Mouse (Mus musculus) lung, postnatal 10 days (tissue): ENCODE results near the gene Apaf1.
A peak's percentile ranks its signal among the peaks of the same experiment; 100 is the strongest.

Experiments
- DNase-seq: peaks from one replicate; pipeline ENCODE4 v3.0.0; 2021

Apaf1 gene

GRCm38 (mm10) chr10:90970560-90970959 is 112.0 kb downstream of the Apaf1 start:
- DNase-seq, result no peak

- DNase-seq, result peak; percentile 34
Observed at GRCm38 (mm10) chr10:90969355-90970174, 113.0 kb downstream of the Apaf1 start.

GRCm38 (mm10) chr10:90968247-90968646 is 114.3 kb downstream of the Apaf1 start:
- no peak for DNase-seq

GRCm38 (mm10) chr10:90966821-90967220 is 115.7 kb downstream of the Apaf1 start:
- DNase-seq, result peak; percentile 24

GRCm38 (mm10) chr10:90965671-90966315 is 116.8 kb downstream of the Apaf1 start:
- no peak for DNase-seq

- DNase-seq, result no peak
Observed at GRCm38 (mm10) chr10:90964511-90964910, 118.1 kb downstream of the Apaf1 start.

GRCm38 (mm10) chr10:90960374-90960773 is 122.2 kb downstream of the Apaf1 start:
- DNase-seq, result no peak

- no peak for DNase-seq
Observed at GRCm38 (mm10) chr10:90953821-90954220, 128.7 kb downstream of the Apaf1 start.

GRCm38 (mm10) chr10:90953103-90953709 is 129.4 kb downstream of the Apaf1 start:
- no peak for DNase-seq

- DNase-seq, result no peak
Observed at GRCm38 (mm10) chr10:90947608-90948373, 134.8 kb downstream of the Apaf1 start.

GRCm38 (mm10) chr10:90947043-90947442 is 135.5 kb downstream of the Apaf1 start:
- no peak for DNase-seq

GRCm38 (mm10) chr10:90942001-90942700 is 140.4 kb downstream of the Apaf1 start:
- no peak for DNase-seq

GRCm38 (mm10) chr10:90940521-90941520 is 141.7 kb downstream of the Apaf1 start:
- DNase-seq, result peak; percentile 6
